Mouse (Mus musculus) stomach, postnatal 0 days (tissue): Measurements from ENCODE around the gene Trim38.

Experiments used
- CTCF ChIP-seq: IDR thresholded peaks from 2 replicates; pipeline ENCODE4 v1.5.1; 2016; ENCODE audit warnings: antibody characterized with exemption, low read depth, mild to moderate bottlenecking, moderate library complexity
- EP300 ChIP-seq: optimal IDR thresholded peaks from 2 replicates; pipeline ENCODE3; 2016; ENCODE audit warnings: antibody characterized with exemption

GRCm38 (mm10) chr13:23755000-23755399 lies 14.7 kb upstream of the Trim38 start:
- TF ChIP-seq CTCF: no peak
- no peak for TF ChIP-seq EP300
